Mouse (Mus musculus) G1E (cell line): ENCODE measurements around the gene D930020B18Rik.

Experiments used
- CTCF ChIP-seq: IDR thresholded peaks from 2 replicates; pipeline ENCODE4 v1.5.1; 2012; ENCODE audit warnings: low read depth, low read length, inconsistent platforms, mixed read lengths
- GATA1 ChIP-seq: IDR thresholded peaks from 2 replicates; pipeline ENCODE4 v1.6.1; 2012; ENCODE audit warnings: borderline replicate concordance, low read length, inconsistent platforms, mixed read lengths

- no peak for TF ChIP-seq CTCF
- no peak for TF ChIP-seq GATA1
Observed at GRCm38 (mm10) chr10:121701296-121702248, 60.2 kb downstream of the D930020B18Rik start.
